ENCODE assay signal across 19 mouse cellular contexts in genomic region chr12:99163342-99163682, GRCm38 (mm10).
DNase-seq lines count a peak whose midpoint lies in the region; ATAC-seq and TF ChIP-seq lines count a peak whose summit lies in the region.
"Had no signal": no experiment of that assay in that cellular context is flagged by ENCODE, and none has a peak within 500 bp of the region (broad histone marks: within the 10 kb centered on the region; RNA-seq: fewer than 3 reads in every experiment).

No protein-coding gene starts in this region.

- peaks cover 17% of the 10 kb centered on the region for H3K4me1 ChIP-seq in hindbrain, embryonic 12.5 days
- peaks cover 9% of the 10 kb centered on the region for H3K4me1 ChIP-seq in midbrain, embryonic 15.5 days
- H3K4me1 ChIP-seq: embryonic facial prominence, embryonic 15.5 days had no signal

- H3K9ac ChIP-seq in hindbrain, embryonic 12.5 days = no peak overlapping the region
- H3K9ac ChIP-seq in midbrain, embryonic 15.5 days = no peak overlapping the region
- H3K9ac ChIP-seq: embryonic facial prominence, embryonic 15.5 days had no signal

- H3K4me3 ChIP-seq in hindbrain, embryonic 12.5 days = no peak overlapping the region
- no peak overlapping the region for H3K4me3 ChIP-seq in midbrain, embryonic 15.5 days
- H3K4me3 ChIP-seq: embryonic facial prominence, embryonic 15.5 days had no signal

- H3K9me3 ChIP-seq in hindbrain, embryonic 12.5 days (replicated peaks) = no peaks in the 10 kb centered on the region
- H3K9me3 ChIP-seq in midbrain, embryonic 15.5 days = no peaks in the 10 kb centered on the region
- H3K9me3 ChIP-seq: embryonic facial prominence, embryonic 15.5 days had no signal

- ATAC-seq in hindbrain, embryonic 12.5 days (ENCODE audit: low FRiP score) = peak; percentile 75
- no peak for ATAC-seq in midbrain, embryonic 15.5 days (replicated peaks)
- ATAC-seq: intestine, postnatal 0 days had no signal

- no peak for TF ChIP-seq POLR2A in brain, embryonic 14.5 days (IDR thresholded peaks at IDR 0.05; ENCODE audit: borderline replicate concordance, extremely low read depth, insufficient read depth, insufficient read length, poor library complexity, severe bottlenecking)

- DNase-seq in embryo, embryonic 11 days = peak; percentile 41
- DNase-seq in embryo, embryonic 10 days (ENCODE audit: low spot score) = no peak
- peak; percentile 81 for DNase-seq in brain, embryonic 14.5 days (ENCODE audit: low read depth)
- no peak for DNase-seq in left cerebral cortex, adult 11 months (ENCODE audit: low spot score)
- no peak for DNase-seq in cerebellum, adult 8-10 months
- DNase-seq in urinary bladder, adult 18-20 months (ENCODE audit: low spot score in 2 of 2) = no peak
- DNase-seq: adrenal gland, postnatal 14 days; gastrocnemius, postnatal 14 days; heart, postnatal 14 days; kidney, postnatal 14 days; liver; lung, adult 18-20 months; thymus, postnatal 25 days had no signal

- H3K36me3 ChIP-seq in hindbrain, embryonic 12.5 days = no peaks in the 10 kb centered on the region
- no peaks in the 10 kb centered on the region for H3K36me3 ChIP-seq in midbrain, embryonic 15.5 days (replicated peaks)
- H3K36me3 ChIP-seq: embryonic facial prominence, embryonic 15.5 days had no signal

- H3K27me3 ChIP-seq in hindbrain, embryonic 12.5 days = no peaks in the 10 kb centered on the region
- H3K27me3 ChIP-seq in midbrain, embryonic 15.5 days (replicated peaks) = no peaks in the 10 kb centered on the region
- H3K27me3 ChIP-seq: CH12.LX; embryonic facial prominence, embryonic 15.5 days had no signal

- H3K27ac ChIP-seq in hindbrain, embryonic 12.5 days = peak overlapping the region; percentile 67
- peak overlapping the region; percentile 7 for H3K27ac ChIP-seq in midbrain, embryonic 15.5 days
- H3K27ac ChIP-seq: embryonic facial prominence, embryonic 15.5 days; macrophage had no signal

- 46% methylated on average over 9 of the region's 9 CpGs for WGBS in hindbrain, embryonic 12.5 days
- 23% methylated on average over 9 of the region's 9 CpGs for WGBS in midbrain, embryonic 15.5 days

- no peak for TF ChIP-seq CTCF in brain, embryonic 14.5 days (IDR thresholded peaks at IDR 0.05; ENCODE audit: borderline replicate concordance, extremely low read depth, insufficient read depth, insufficient read length)

- no peak overlapping the region for H3K4me2 ChIP-seq in hindbrain, embryonic 12.5 days (replicated peaks)
- H3K4me2 ChIP-seq in midbrain, embryonic 15.5 days = no peak overlapping the region
- H3K4me2 ChIP-seq: embryonic facial prominence, embryonic 15.5 days had no signal

Comparison
In these comparisons a context has a peak if more than half of its experiments do, and no peak if none do; other contexts are left out.
1. DNase-seq: peak in embryo, embryonic 11 days (single experiment) and brain, embryonic 14.5 days (single experiment); none in embryo, embryonic 10 days (single experiment), left cerebral cortex, adult 11 months (single experiment), cerebellum, adult 8-10 months (single experiment) and urinary bladder, adult 18-20 months (0 of 2).